Mouse (Mus musculus): ENCODE data around the gene B3galt5.

The B3galt5 gene

DNA sequence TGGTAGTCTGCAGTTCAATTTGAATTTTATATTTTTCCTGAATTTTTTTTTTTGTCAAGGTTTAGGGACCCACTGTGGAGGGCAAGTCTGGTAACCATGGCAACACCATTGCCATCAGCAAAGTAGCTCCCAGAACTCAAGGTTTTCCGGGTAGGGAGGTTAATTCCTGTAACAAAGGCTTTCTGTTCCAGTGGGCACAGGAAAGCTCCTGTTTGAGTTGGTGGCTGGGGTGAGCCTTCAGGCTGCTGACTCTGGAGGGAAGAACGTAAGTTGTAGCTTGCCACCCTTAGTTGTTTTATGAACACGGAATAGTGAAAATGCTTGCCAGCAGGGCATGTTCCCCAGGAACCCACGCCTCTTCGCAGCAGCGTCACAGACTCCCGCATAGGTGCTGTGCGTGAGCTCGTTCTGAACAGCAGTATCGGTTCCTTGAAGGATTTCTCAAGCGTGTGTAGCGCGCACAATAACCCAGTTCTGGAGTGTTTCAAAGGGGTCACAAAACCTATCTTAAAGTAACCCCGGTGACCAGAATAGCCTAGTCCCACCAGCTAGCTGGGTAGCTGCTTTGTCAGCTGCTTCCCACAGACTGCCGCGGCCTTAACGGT lies at the start of gene B3galt5:
Gene B3galt5 (plus strand): TSS at position 436 of the 605 bp plus-strand sequence.
- DNase-seq: no peak

DNA sequence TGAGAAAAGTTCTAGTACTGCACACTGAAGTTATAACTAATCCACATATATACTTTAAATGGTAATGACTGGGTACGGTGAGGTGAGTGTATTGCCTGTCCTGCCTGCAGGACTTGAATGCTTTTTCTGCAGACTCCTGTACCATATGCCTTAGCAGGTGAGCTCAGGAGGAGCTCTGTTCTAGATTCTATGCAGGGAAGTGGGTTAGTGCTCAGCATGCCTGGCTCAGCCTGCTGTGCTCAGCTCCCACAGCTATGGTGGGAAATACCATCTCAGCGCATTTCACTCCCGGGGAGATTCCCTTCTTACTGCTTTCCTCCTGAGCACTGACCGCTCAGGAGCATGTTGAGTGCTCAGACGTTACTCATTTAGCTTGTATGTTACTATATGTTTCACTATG lies 48.0 kb upstream of the B3galt5 start:
- DNase-seq: no peak

DNA sequence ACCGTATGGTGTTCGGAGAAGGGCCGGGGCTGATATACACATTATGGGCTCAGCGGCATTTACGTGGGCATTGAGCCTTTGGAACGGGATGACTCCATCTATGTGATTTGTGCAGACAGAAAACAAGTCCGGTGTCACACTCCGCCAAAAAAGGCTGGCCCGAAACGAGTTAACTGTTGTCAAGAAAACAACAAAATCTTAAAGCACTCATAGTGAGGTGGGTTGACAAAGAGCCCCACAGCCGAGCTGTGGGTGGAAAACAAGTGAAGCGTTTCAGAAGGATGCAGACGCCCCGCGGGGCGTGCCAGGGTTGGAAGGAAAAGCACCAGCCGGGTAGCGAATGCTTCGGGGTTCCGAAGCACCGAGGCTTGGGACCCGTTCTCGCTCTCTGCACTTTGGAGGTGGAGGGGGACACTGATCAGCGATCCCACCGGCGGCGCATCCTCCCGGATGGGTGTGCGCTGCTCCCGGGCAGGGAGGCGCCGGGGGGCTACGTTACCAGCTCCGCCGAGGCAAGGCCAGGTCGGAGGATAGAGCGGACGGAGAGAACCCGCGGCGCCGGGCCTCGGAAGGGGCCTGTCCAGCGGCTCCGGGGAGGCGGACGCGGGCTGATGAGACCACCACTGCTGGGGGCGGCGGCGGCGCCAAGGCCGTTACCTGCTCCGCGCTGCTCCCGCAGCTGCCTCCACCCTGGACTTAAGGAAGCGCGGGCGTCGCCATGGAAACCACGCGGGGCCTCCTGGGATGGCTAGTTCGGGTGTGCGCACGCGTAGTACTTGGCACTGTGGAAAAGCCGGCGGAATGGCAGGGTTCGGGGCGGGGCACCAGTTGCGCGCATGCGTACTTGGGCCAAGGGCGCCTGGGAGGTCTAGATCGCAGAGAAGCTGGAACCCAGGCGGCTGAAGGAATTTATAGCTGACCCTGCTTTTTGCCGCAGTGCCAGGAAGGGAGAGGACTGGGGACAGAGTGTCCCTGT lies 43.8 kb upstream of the B3galt5 start, which contains the start of gene Lca5l:
Gene Lca5l (minus strand): TSS at position 741 of the 976 bp plus-strand sequence.
- DNase-seq: peak; percentile 95 to 96

DNA sequence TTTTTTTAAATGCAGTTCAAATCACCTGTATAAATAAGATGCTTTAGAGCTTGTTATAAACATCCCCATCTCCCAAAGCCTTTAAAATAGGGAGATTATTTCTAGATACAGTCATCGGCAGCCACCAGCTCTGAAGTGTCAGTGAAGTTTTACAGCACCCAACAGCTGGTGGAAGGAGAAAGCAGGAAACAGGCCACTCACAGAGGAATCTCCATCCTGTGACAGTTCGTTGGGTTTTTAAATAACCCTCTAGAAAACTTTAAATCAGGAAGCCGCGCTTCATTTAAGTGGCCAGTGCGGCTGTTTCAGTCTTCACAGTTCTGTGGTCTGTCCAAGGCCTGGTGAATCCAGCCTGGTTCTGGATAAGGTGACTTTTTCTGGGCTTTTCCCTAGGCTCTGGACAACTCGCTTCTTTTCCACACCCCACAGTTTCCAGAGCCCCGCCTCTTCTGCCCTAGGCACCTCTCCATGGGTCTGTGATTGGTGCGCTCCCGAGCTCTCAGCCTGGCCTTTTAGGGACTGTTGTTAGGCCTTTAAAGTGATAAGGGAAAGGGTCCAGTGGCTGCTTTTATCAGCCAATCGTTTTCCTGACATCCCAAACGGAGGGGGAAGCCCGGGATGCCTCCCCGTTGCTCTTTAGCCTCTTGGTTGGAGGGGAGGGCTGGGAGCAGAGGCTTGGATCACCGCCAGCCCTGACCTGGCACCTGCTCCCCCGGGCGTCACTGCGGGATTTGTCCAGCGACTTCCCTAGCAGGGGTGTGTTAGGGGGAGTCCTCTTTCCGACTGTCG lies 35.5 kb upstream of the B3galt5 start, which contains the start of gene Sh3bgr:
Gene Sh3bgr (plus strand): TSS at position 538 of the 789 bp plus-strand sequence.
- no peak for DNase-seq

- no peak for DNase-seq
These were observed 34.9 kb upstream of the B3galt5 start for GRCm38 (mm10) chr16:96200702-96201028.

- DNase-seq: no peak
These were observed 33.9 kb upstream of the B3galt5 start for GRCm38 (mm10) chr16:96201485-96202232.

- no peak for DNase-seq
These were observed 25.8 kb upstream of the B3galt5 start for GRCm38 (mm10) chr16:96209789-96210188.

- no peak for DNase-seq
These were observed 24.7 kb upstream of the B3galt5 start for GRCm38 (mm10) chr16:96210856-96211255.

DNA sequence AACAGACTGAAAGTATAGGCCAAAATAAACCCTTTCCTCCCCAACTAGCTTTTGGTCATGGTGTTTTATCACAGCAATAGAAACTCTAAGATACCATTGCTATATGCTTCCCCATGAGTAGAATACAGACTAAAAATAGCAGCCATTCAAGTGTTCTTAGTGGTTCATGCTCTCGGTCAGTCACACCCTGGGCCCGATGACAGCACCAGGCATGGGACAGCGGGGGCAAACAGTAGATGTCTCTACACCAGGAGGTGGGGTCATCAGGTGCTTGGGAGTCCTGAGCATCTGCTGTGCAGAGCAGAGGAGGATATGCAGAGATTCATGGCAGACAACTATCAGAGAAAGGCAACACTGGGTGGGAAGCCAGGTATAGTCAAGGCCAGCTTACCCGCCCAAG lies 22.6 kb upstream of the B3galt5 start:
- DNase-seq: no peak

DNA sequence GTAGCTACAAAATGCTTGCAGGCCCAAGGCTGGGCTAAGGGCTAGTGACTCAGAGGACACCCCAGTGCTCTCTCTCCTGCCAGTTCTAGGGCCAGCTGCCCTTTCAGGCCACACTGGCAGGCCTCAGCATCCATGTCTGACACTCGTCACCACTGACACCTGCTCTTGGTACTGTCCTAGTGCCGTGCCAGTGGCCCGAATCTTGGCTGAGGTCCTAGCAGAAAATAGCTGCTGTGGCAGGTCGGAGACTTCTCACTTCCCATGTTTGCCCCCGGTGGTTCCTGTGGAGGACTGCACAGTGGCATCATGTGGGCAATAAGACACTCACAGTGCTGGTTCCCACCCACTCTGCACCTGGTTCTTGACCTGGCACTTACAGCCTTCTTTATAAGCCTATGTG lies 14.1 kb upstream of the B3galt5 start:
- DNase-seq: no peak

GRCm38 (mm10) chr16:96221959-96222358 lies 13.6 kb upstream of the B3galt5 start:
- DNase-seq: no peak

- no peak for DNase-seq
These were observed 13.1 kb upstream of the B3galt5 start for GRCm38 (mm10) chr16:96222452-96222851.

- no peak for DNase-seq
These were observed 7.2 kb upstream of the B3galt5 start for GRCm38 (mm10) chr16:96228438-96228837.

- DNase-seq: no peak
These were observed 6.5 kb upstream of the B3galt5 start for GRCm38 (mm10) chr16:96229044-96229555.

- peak; percentile 37 to 42 for DNase-seq
These were observed 5.2 kb upstream of the B3galt5 start for GRCm38 (mm10) chr16:96230411-96230810.

GRCm38 (mm10) chr16:96231251-96231650 lies 4.3 kb upstream of the B3galt5 start:
- no peak for DNase-seq

DNA sequence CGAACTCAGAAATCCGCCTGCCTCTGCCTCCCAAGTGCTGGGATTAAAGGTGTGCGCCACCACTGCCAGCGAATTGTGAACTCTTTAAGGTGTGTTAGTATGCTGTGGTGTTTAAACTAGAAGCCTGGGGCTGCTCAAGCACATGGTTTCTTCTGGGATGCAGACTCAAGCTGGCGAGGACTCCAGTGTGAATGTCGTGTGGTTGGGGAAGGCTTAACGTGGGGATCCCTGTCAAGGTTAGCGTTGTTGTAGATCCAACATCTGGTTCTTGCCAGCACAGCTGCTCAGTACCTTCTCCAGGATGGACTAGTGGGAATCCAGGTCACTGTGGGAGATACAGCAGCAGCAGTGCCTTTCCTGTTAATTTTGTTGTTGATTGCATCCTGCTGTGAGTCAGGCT lies 3.6 kb upstream of the B3galt5 start:
- no peak for DNase-seq

DNA sequence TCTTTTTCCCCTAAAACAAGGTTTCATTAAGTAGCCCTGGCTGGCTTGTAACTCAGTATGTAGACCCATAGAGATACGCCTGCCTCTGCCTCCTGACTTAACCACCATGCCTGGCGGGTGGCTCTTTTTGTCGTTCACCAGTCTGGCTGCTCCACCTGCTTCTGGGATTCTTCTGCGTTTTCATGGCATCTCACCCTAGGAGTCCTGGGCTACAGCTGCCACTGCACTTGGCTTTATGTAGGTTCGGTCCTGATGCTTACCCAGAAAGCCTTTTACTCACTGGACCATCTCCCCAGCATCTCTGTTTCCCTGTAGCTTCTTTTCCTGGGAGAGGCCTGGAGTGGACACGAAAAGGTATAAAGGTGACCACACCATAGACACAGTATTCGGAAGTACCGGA lies 1.6 kb upstream of the B3galt5 start:
- no peak for DNase-seq

DNA sequence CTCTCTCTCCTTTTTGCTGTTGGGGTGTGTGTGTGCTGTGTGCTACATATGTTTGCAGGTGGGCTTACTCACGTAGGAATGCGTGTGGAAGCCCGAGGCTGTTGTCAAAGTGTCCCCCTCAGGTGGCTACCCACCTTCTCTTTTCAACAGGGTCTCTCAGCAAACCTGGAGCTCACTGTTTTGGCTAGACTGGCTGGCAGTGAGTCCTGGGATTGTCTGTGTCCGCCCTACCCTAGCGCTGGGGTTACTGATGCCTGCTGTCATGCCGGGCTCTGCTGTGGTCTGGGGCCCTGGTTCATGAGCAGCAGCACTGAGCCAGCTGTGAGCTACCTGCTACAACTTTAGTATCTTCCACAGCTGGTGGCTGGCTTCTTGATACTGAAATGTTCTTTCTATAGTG lies 8.9 kb downstream of the B3galt5 start:
- no peak for DNase-seq

DNA sequence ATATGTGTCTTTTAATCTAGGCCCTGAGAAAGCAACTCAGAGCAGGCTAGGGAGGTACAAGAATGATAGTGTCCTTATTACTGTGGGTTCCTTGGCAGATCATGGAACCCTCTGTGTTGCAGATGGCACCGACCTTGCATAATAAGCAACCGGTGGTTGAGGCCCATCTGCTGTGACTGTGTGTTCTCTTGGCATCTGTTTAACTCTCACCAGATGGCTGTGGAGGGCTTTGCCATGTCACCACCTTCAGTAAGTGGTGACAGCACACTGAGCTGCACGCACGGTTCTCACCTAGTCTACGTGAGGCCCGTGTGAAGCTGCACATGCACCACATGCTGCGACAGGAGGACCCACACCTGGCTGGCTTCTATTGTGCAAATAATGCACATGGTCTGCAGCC lies 14.0 kb downstream of the B3galt5 start:
- DNase-seq: no peak

DNA sequence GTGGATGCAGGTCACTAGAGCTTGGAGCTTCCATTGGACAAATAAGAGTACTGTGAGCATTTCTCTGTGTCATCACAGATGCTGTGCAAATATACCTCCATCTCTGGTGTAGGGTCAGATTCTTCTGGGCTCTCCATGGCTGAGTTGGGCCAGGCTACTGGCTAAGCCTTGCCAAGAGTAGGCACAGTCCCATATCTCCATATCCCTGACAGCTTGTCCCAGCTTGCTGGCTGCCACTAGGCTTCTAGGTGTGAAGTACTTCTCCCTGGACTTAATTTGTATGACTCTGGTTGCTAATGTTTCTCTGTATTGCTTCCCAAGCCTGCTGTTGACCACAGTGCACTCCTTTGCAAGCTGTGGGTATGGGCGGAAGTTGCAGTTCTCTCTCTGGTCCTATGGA lies 16.5 kb downstream of the B3galt5 start:
- DNase-seq: no peak

DNA sequence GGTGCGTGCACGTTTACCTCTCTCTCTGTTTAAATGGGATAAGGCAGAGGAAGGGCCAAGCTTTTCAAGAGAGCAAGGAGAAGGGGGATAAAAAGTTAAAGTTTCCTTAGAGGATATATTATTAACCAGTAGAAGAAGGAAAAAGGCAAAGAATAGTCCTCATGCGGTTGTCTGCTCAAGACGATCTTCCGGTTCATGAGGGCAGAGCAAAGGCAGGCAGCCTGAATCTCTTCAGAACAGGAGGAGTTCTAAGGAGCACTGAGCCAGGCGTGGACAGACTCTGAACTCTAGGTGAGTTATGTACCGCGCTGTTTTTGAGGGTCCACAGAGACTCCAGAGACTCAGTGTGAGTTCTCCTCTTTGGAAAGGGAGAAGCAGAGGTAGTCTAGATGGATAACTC lies 22.8 kb downstream of the B3galt5 start:
- DNase-seq: no peak
